Comparison of ENCODE assay signal across 32 mouse cellular contexts in the genomic region with DNA sequence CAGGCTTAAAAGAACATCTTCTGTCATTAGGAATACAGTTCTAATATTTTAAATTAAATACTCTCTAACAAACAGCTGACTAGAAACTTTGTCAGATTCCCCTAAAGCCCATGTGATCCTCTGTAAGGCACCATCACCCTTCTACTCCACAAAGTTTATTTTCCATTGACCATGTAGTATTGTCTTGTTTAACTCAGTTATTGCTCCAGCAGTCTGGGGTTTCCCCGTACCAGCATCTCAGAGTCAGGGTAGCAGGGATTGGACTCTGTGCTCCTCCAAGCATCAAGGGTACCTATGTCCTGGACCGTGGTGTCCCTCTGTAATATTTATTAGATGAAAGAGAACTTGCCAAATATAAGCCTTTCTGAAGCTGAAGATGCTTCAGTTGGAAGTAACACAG.
"Had no signal": no experiment of that assay in that cellular context is flagged by ENCODE, and none has a peak within 500 bp of the region (broad histone marks: within the 10 kb centered on the region; RNA-seq: fewer than 3 reads in every experiment).

No protein-coding gene starts in this region.

- H3K4me3 ChIP-seq: limb, embryonic 10.5 days; limb, embryonic 12.5 days; limb, embryonic 13.5 days; limb, embryonic 15.5 days; liver, embryonic 12.5 days; liver, embryonic 13.5 days; liver, embryonic 15.5 days; lung, embryonic 15.5 days; megakaryocyte, embryonic 14.5 days; midbrain, embryonic 12.5 days; midbrain, embryonic 13.5 days; midbrain, embryonic 15.5 days; myocyte; neural tube, embryonic 12.5 days; neural tube, embryonic 13.5 days had no signal

- H3K9ac ChIP-seq: limb, embryonic 12.5 days; limb, embryonic 13.5 days; limb, embryonic 15.5 days; liver, embryonic 12.5 days; liver, embryonic 13.5 days; liver, embryonic 14.5 days; liver, embryonic 15.5 days; liver, postnatal 0 days; lung, embryonic 14.5 days; lung, embryonic 15.5 days; midbrain, embryonic 12.5 days; midbrain, embryonic 13.5 days; midbrain, embryonic 15.5 days; neural tube, embryonic 12.5 days; neural tube, embryonic 13.5 days had no signal

- ATAC-seq: liver, embryonic 12.5 days; liver, postnatal 0 days; lung, postnatal 0 days; midbrain, embryonic 13.5 days; midbrain, embryonic 15.5 days; midbrain, embryonic 16.5 days had no signal

- H3K36me3 ChIP-seq: limb, embryonic 10.5 days; limb, embryonic 12.5 days; limb, embryonic 13.5 days; limb, embryonic 15.5 days; liver, embryonic 12.5 days; liver, embryonic 13.5 days; liver, embryonic 15.5 days; lung, embryonic 15.5 days; midbrain, embryonic 12.5 days; midbrain, embryonic 13.5 days; midbrain, embryonic 15.5 days; neural tube, embryonic 12.5 days; neural tube, embryonic 13.5 days had no signal

- H3K27ac ChIP-seq: limb, embryonic 10.5 days; limb, embryonic 12.5 days; limb, embryonic 13.5 days; limb, embryonic 15.5 days; liver, embryonic 12.5 days; liver, embryonic 13.5 days; liver, embryonic 14.5 days; liver, embryonic 15.5 days; lung, embryonic 15.5 days; macrophage; midbrain, embryonic 12.5 days; midbrain, embryonic 15.5 days; neural tube, embryonic 12.5 days; neural tube, embryonic 13.5 days had no signal

- H3K4me2 ChIP-seq: limb, embryonic 12.5 days; limb, embryonic 13.5 days; limb, embryonic 15.5 days; liver, embryonic 11.5 days; liver, embryonic 12.5 days; liver, embryonic 13.5 days; liver, embryonic 15.5 days; lung, embryonic 14.5 days; lung, embryonic 15.5 days; midbrain, embryonic 11.5 days; midbrain, embryonic 12.5 days; midbrain, embryonic 13.5 days; midbrain, embryonic 15.5 days; neural tube, embryonic 12.5 days; neural tube, embryonic 13.5 days had no signal

- H3K27me3 ChIP-seq: limb, embryonic 12.5 days; limb, embryonic 13.5 days; limb, embryonic 15.5 days; liver, embryonic 12.5 days; liver, embryonic 13.5 days; liver, embryonic 15.5 days; lung, embryonic 15.5 days; megakaryocyte, embryonic 14.5 days; neural tube, embryonic 12.5 days had no signal

- DNase-seq: left cerebral cortex, postnatal 4 days; liver; liver, embryonic 13.5 days; liver, postnatal 0 days; lung, adult 18-20 months; lung, adult 2 months; lung, embryonic 14.5 days; lung, postnatal 10 days; lung, postnatal 14 days; lung, postnatal 36 days; lung, postnatal 4 days; midbrain, embryonic 14.5 days had no signal

- H3K4me1 ChIP-seq: limb, embryonic 10.5 days; limb, embryonic 12.5 days; limb, embryonic 13.5 days; limb, embryonic 15.5 days; liver, embryonic 12.5 days; liver, embryonic 13.5 days; liver, embryonic 15.5 days; lung, embryonic 15.5 days; megakaryocyte, embryonic 14.5 days had no signal

- H3K9me3 ChIP-seq: limb, embryonic 10.5 days; limb, embryonic 12.5 days; limb, embryonic 13.5 days; limb, embryonic 15.5 days; liver, embryonic 12.5 days; liver, embryonic 13.5 days; liver, embryonic 15.5 days; lung, embryonic 15.5 days; midbrain, embryonic 12.5 days; midbrain, embryonic 13.5 days; midbrain, embryonic 15.5 days; neural tube, embryonic 12.5 days; neural tube, embryonic 13.5 days had no signal
